Mouse (Mus musculus): ENCODE measurements around the gene Acadl.

- no peak for TF ChIP-seq CTCF (IDR thresholded peaks at IDR 0.05; ENCODE audit: insufficient read depth, low read length)
- no peak for TF ChIP-seq POLR2A (IDR thresholded peaks at IDR 0.05; ENCODE audit: borderline replicate concordance, extremely low read depth, low read depth, low read length)
These were observed 841 bp upstream of the Acadl start for GRCm38 (mm10) chr1:66863741-66864495.

All from lung, adult 2 months (tissue).